23 mouse cellular contexts compared by ENCODE assay signal in genomic region chr7:119835996-119836777, GRCm38 (mm10). TPM values are rescaled to one million over a fixed set of nuclear protein-coding genes. Genes with fewer than 3 reads are reported as not detected.
DNase-seq lines count a peak whose midpoint lies in the region; ATAC-seq lines count a peak whose summit lies in the region.
"Had no signal": no experiment of that assay in that cellular context is flagged by ENCODE, and none has a peak within 500 bp of the region (broad histone marks: within the 10 kb centered on the region; RNA-seq: fewer than 3 reads in every experiment).

No protein-coding gene starts in this region.

- H3K4me1 ChIP-seq in intestine, embryonic 15.5 days (replicated peaks): no peaks in the 10 kb centered on the region
- H3K4me1 ChIP-seq: embryonic facial prominence, embryonic 15.5 days; heart, embryonic 10.5 days; limb, embryonic 15.5 days had no signal

- intact Hi-C loops in heart, postnatal 25 days (cut with DNase I): no loop called here

- no peak overlapping the region for H3K4me3 ChIP-seq in intestine, embryonic 15.5 days (replicated peaks)
- H3K4me3 ChIP-seq: embryonic facial prominence, embryonic 15.5 days; heart, embryonic 10.5 days; limb, embryonic 15.5 days had no signal

- no peak overlapping the region for H3K9ac ChIP-seq in intestine, embryonic 15.5 days
- H3K9ac ChIP-seq: embryonic facial prominence, embryonic 15.5 days; limb, embryonic 15.5 days; liver, postnatal 0 days had no signal

- H3K27me3 ChIP-seq in intestine, embryonic 15.5 days (replicated peaks): no peaks in the 10 kb centered on the region
- H3K27me3 ChIP-seq: CH12.LX; embryonic facial prominence, embryonic 15.5 days; limb, embryonic 15.5 days had no signal

- DNase-seq in thymus, postnatal 0 days (ENCODE audit: low spot score): peak; percentile 54
- no peak for DNase-seq in thymus, postnatal 4 days
- DNase-seq in heart, postnatal 25 days (ENCODE audit: low spot score): no peak
- no peak for DNase-seq in left cerebral cortex, adult 9 months (ENCODE audit: low spot score in 2 of 2)
- DNase-seq: cerebellum, postnatal 10 days; embryo, embryonic 11 days; gastrocnemius, postnatal 36 days; heart, postnatal 14 days; kidney, adult 8-10 months; kidney, postnatal 25 days; layer of hippocampus, adult 9-11 months; liver, postnatal 0 days; lung, postnatal 14 days; retina, postnatal 1 day; right cerebral cortex, postnatal 4 days had no signal

- 92% methylated on average over 4 of the region's 4 CpGs for WGBS in intestine, embryonic 15.5 days

- no peaks in the 10 kb centered on the region for H3K36me3 ChIP-seq in intestine, embryonic 15.5 days

- no peak overlapping the region for H3K27ac ChIP-seq in intestine, embryonic 15.5 days
- H3K27ac ChIP-seq: embryonic facial prominence, embryonic 15.5 days; heart, embryonic 10.5 days; hindbrain, postnatal 0 days; limb, embryonic 15.5 days had no signal

- H3K4me2 ChIP-seq in intestine, embryonic 15.5 days (replicated peaks): no peak overlapping the region
- H3K4me2 ChIP-seq: embryonic facial prominence, embryonic 15.5 days; limb, embryonic 15.5 days had no signal

- no peaks in the 10 kb centered on the region for H3K9me3 ChIP-seq in intestine, embryonic 15.5 days
- H3K9me3 ChIP-seq: embryonic facial prominence, embryonic 15.5 days; heart, embryonic 10.5 days; limb, embryonic 15.5 days had no signal

- peak; percentile 91 for ATAC-seq in activated CD4-positive, CD25-positive, alpha-beta regulatory T cell, adult 4 months
- ATAC-seq in monocyte, adult 5-6 weeks (replicated peaks; ENCODE audit: insufficient number of reproducible peaks, low FRiP score, low TSS enrichment, poor library complexity, severe bottlenecking): 0 out of 2 replicates have a peak, but pooled peaks have one; percentile 43
- ATAC-seq in intestine, embryonic 15.5 days: no peak
- ATAC-seq: hindbrain, postnatal 0 days; liver, postnatal 0 days had no signal

RNA-seq across cellular contexts. Expression of gene Eri2, which starts 42.3 kb away (rescaled TPM):
- 14.0 and 14.5 TPM in 2 replicates for polyA plus RNA-seq in thymus, postnatal 0 days (2015; fragmentation: Nextera tagmentation; extraction: Ambion mirVana)
- polyA plus RNA-seq in activated CD4-positive, CD25-positive, alpha-beta regulatory T cell, adult 4 months (2017; shearing (Covaris generic)): 10 to 100 TPM in 1 of 2 experiments, 1 to 10 TPM in 1; 9.2 to 12.0 TPM
- 1.6 to 4.3 TPM (median 2.9 TPM) in 3 replicates for total RNA-seq in monocyte, adult 5-6 weeks (2017)
- 1 to 10 TPM; 1.3 to 1.7 TPM for total RNA-seq in heart, postnatal 25 days (2021)
- polyA plus RNA-seq in intestine, embryonic 15.5 days (2015; fragmentation: Nextera tagmentation; extraction: Ambion mirVana): 16.0 and 18.8 TPM in 2 replicates

RNA-seq across cellular contexts. Expression of gene Rexo5, which starts 42.4 kb away (rescaled TPM):
- polyA plus RNA-seq in thymus, postnatal 0 days (2015; fragmentation: Nextera tagmentation; extraction: Ambion mirVana): 11.9 and 12.8 TPM in 2 replicates
- 10 to 100 TPM; 33.8 to 56.3 TPM for polyA plus RNA-seq in activated CD4-positive, CD25-positive, alpha-beta regulatory T cell, adult 4 months (2017; shearing (Covaris generic))
- total RNA-seq in monocyte, adult 5-6 weeks (2017): 9.6 to 61.3 TPM (median 56.9 TPM) in 3 replicates
- total RNA-seq in heart, postnatal 25 days (2021): 1 to 10 TPM; 1.5 to 2.2 TPM
- polyA plus RNA-seq in intestine, embryonic 15.5 days (2015; fragmentation: Nextera tagmentation; extraction: Ambion mirVana): 17.7 and 19.6 TPM in 2 replicates

RNA-seq across cellular contexts. Expression of gene Lyrm1, which starts 59.5 kb away (rescaled TPM):
- 10.6 and 10.7 TPM in 2 replicates for polyA plus RNA-seq in thymus, postnatal 0 days (2015; fragmentation: Nextera tagmentation; extraction: Ambion mirVana)
- polyA plus RNA-seq in activated CD4-positive, CD25-positive, alpha-beta regulatory T cell, adult 4 months (2017; shearing (Covaris generic)): 10 to 100 TPM; 20.3 to 22.3 TPM
- 4.4 to 8.8 TPM (median 8.6 TPM) in 3 replicates for total RNA-seq in monocyte, adult 5-6 weeks (2017)
- 1 to 10 TPM; 7.8 to 8.1 TPM for total RNA-seq in heart, postnatal 25 days (2021)
- 8.1 and 9.5 TPM in 2 replicates for polyA plus RNA-seq in intestine, embryonic 15.5 days (2015; fragmentation: Nextera tagmentation; extraction: Ambion mirVana)

RNA-seq across cellular contexts. Expression of gene Dcun1d3, which starts 59.9 kb away (rescaled TPM):
- polyA plus RNA-seq in thymus, postnatal 0 days (2015; fragmentation: Nextera tagmentation; extraction: Ambion mirVana): 6.5 TPM in 2 replicates
- 1 to 10 TPM; 6.1 to 7.7 TPM for polyA plus RNA-seq in activated CD4-positive, CD25-positive, alpha-beta regulatory T cell, adult 4 months (2017; shearing (Covaris generic))
- 7.1 to 13.6 TPM (median 11.6 TPM) in 3 replicates for total RNA-seq in monocyte, adult 5-6 weeks (2017)
- 10 to 100 TPM; 10.9 to 15.1 TPM for total RNA-seq in heart, postnatal 25 days (2021)
- polyA plus RNA-seq in intestine, embryonic 15.5 days (2015; fragmentation: Nextera tagmentation; extraction: Ambion mirVana): 10.6 and 11.6 TPM in 2 replicates
